Mouse (Mus musculus) embryonic facial prominence, embryonic 13.5 days (tissue): ENCODE data around the gene Il1rl1. TPM values are rescaled to one million over a fixed set of nuclear protein-coding genes. Genes with fewer than 3 reads are reported as not detected.
A peak's percentile ranks its signal among the peaks of the same experiment; 100 is the strongest.

Experiments
- ATAC-seq: fragments of 200-750 bp; cut with Nextera tagmentation; 2 replicates; pipeline ENCODE4 v1.8.0; 2017; ENCODE audit warnings: low read depth; ENCODE audit not compliant: insufficient number of reproducible peaks, insufficient read depth, low FRiP score, low TSS enrichment
- H3K27ac ChIP-seq: fragments of 300-500 bp; sonication (generic); 2 replicates; pipeline ENCODE4 v1.5.1; 2015; ENCODE audit warnings: moderate library complexity, mild to moderate bottlenecking, inconsistent platforms
- H3K27me3 ChIP-seq: fragments of 300-500 bp; sonication (generic); 2 replicates; pipeline ENCODE4 v1.6.1; 2015; ENCODE audit warnings: mild to moderate bottlenecking, inconsistent platforms
- H3K36me3 ChIP-seq: fragments of 300-500 bp; sonication (generic); 2 replicates; pipeline ENCODE4 v1.6.1; 2015; ENCODE audit warnings: mild to moderate bottlenecking, inconsistent platforms
- H3K4me1 ChIP-seq: fragments of 300-500 bp; sonication (generic); 2 replicates; pipeline ENCODE4 v1.6.1; 2015; ENCODE audit warnings: inconsistent platforms
- H3K4me2 ChIP-seq: fragments of 300-500 bp; sonication (generic); 2 replicates; pipeline ENCODE4 v1.6.1; 2015; ENCODE audit warnings: moderate library complexity, mild to moderate bottlenecking, inconsistent platforms
- H3K4me3 ChIP-seq: fragments of 300-500 bp; sonication (generic); 2 replicates; pipeline ENCODE4 v1.5.1; 2015; ENCODE audit warnings: mild to moderate bottlenecking, inconsistent platforms
- H3K9ac ChIP-seq: fragments of 300-500 bp; sonication (generic); 2 replicates; pipeline ENCODE4 v1.6.1; 2015; ENCODE audit warnings: mild to moderate bottlenecking, inconsistent platforms
- H3K9me3 ChIP-seq: fragments of 300-500 bp; sonication (generic); 2 replicates; pipeline ENCODE4 v1.6.1; 2016; ENCODE audit warnings: inconsistent platforms
- WGBS: fragments of 180-500 bp; shearing (Covaris S2); methylation state at CpG from one replicate; pipeline ENCODE4 v1.1.7; 2015; ENCODE audit warnings: mixed read lengths; 5-methylcytosine and 5-hydroxymethylcytosine counted together
- polyA plus RNA-seq: library from polyadenylated mRNA; unstranded; fragments of >200 nt; fragmentation: Nextera tagmentation; extraction: Ambion mirVana; gene quantifications from 2 replicates; pipeline ENCODE4 v1.2.1, GENCODE M21; 2015

The Il1rl1 gene
- polyA plus RNA-seq, 1 experiment from 2014 or later: 0.73 TPM

DNA sequence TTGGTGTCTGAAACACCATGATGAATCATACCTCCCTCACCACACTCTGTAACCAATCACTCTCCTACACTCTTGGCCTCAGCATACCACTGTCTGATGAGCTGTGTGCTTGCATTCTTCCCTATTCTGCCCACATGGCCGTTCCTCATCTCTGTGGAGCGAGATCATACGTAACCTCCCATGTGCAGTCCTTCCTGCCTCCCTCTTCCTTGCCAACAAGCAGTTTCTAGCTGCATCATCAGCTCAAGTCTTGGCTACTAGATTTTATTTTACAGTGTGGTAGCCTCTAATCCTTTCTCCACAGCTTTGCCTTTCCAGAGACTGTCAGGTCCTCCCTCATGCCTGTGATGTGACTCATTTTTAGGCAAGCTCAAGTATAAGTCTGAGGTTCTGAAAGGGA is 15.4 kb downstream of the Il1rl1 start:
- no peaks in the 10 kb centered on the region for H3K36me3 ChIP-seq
- H3K4me1 ChIP-seq: peaks cover 2% of the 10 kb centered on the region; the same call in 1 of the 2 replicates
- H3K9ac ChIP-seq: no peak overlapping the region
- no peaks in the 10 kb centered on the region for H3K27me3 ChIP-seq
- no peaks in the 10 kb centered on the region for H3K9me3 ChIP-seq
- no peak overlapping the region for H3K4me2 ChIP-seq
- no peak overlapping the region for H3K4me3 ChIP-seq
- 90% methylated on average over 3 of the region's 3 CpGs for WGBS
- H3K27ac ChIP-seq: no peak overlapping the region
- ATAC-seq: no peak

DNA sequence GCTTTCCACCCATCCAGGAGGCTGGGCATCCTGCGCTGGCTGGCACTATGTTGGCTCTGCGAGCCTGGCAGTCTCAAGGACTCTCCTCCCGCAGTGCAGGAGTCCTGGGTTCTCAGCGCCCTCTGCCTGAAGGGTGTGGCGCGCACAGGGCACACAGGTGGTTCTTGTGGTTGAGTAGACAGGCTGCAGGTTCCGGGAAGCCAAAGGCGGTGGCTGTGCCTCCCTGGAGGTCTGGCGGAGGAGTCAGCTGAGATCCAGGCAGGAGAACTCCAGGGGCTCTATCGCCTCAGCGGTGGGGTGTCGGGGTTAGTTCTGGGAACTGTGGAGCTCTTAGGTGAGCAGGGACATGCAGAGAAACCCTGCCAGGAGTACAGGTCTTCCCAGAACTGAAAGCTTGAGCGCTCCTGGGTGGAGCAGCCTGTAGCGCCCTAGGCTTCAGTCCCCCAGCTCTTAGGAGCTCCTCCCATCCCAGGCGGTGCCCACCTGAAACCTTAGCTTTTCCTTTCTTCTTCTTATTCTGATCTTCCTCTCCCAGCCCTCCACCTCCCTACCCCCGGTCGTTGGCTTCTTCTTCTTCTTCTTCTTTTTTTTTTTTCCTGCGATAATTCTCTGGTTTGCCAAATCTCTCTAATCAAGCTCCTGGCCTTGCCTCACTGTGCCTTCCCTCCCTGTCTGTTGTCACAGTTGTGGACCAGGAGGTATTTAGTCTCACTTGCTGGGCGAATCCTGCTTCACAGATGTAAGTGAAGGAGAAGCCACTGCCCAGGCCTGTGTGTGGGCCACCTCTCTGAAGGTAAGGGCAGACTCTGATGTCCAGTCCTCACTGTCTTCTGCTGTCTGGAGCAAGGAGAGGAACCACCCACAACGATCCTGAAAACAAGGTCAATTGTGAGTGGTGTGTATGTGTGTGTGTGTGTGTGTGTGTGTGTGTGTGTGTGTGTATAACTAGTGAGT is 36.4 kb downstream of the Il1rl1 start, which contains the start of gene Il18r1:
Il18r1 (plus strand) TSS at position 76 of the 954 bp plus-strand sequence.
- WGBS: 37% methylated on average over 20 of the region's 20 CpGs
- H3K27me3 ChIP-seq: no peaks in the 10 kb centered on the region; the same call in 1 of the 2 replicates
- no peak within 1 kb of the TSS for H3K27ac ChIP-seq
- H3K9me3 ChIP-seq: no peaks in the 10 kb centered on the region
- no peak for ATAC-seq
- no peaks in the 10 kb centered on the region for H3K36me3 ChIP-seq
- no peaks in the 10 kb centered on the region for H3K4me1 ChIP-seq
- 0 out of 2 replicates have a peak within 1 kb of the TSS, but pooled peaks have one; percentile 27 for H3K9ac ChIP-seq
- H3K4me3 ChIP-seq: no peak within 1 kb of the TSS
- peak within 1 kb of the TSS; percentile 36 for H3K4me2 ChIP-seq

DNA sequence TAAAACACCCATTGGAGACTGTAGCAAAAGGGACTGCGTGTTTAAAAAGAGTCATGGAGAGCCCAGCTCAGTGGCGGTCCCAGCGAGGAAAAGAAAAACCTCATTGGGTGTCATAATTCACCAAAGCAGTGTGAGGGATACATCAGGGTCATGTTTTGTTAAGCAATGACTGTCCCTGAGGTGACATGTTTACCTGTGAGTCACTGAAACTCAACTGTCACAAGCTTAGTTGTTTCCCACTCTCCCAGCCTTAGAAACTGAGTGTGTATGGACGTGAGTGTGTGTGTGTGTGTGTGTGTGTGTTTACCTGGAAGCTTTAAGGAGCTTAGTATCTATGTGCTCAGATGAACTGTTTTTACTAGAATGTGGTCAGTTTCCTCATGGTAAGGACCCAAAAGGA is 37.9 kb downstream of the Il1rl1 start:
- Histone ChIP-seq H3K9ac (no peak overlapping the region), H3K9me3 (no peaks in the 10 kb centered on the region), H3K36me3 (no peaks in the 10 kb centered on the region), H3K4me1 (no peaks in the 10 kb centered on the region), H3K27me3 (no peaks in the 10 kb centered on the region; the same call in 1 of the 2 replicates), H3K4me3 (no peak overlapping the region), H3K27ac (no peak overlapping the region), H3K4me2 (no peak overlapping the region)
- 93% methylated on average over 4 of the region's 4 CpGs for WGBS
- ATAC-seq: no peak

DNA sequence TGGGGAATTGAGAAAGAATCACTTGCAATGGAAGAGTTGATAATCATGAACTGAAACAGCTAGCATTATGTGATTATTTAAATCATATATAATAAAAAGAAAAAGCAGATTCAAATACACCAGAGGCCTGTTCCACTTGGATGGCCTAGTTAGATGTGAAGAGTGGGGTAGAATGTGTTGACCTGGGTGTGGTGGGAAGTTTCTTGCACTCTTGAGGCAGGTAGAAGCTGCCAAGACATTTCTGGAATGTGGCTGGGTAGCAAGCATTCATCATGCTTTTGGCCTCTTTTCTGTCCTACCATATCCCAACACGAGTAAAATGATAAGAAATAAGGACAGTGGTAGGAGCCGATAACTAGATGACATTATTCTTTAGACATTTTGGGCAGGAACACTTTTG is 39.4 kb downstream of the Il1rl1 start:
- no peak for ATAC-seq
- Histone ChIP-seq H3K4me2 (no peak overlapping the region), H3K9me3 (no peaks in the 10 kb centered on the region), H3K36me3 (no peaks in the 10 kb centered on the region), H3K9ac (no peak overlapping the region), H3K27me3 (no peaks in the 10 kb centered on the region; the same call in 1 of the 2 replicates), H3K4me3 (no peak overlapping the region), H3K27ac (no peak overlapping the region), H3K4me1 (no peaks in the 10 kb centered on the region)
- 78% methylated on average over 2 of the region's 2 CpGs for WGBS

DNA sequence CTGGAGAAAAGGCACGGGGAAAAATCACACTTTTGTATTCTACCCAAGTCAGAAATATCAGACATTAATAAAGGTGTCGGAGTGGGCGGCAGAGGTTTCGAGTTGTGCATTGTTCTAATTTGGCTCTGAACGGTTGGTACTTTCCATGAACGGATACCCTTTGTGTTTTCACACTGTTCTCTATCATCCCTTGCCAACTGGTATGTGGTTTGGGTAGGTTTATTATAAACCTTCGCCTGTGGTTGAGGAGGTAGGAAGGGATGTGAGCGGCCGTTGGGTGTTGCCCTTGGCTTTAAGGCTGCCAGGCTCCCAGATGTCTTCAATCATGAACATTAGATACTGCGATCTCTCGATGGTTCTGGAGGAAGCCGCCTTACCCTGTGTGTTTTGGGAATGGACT is 40.5 kb downstream of the Il1rl1 start:
- H3K4me2 ChIP-seq: no peak overlapping the region
- H3K27me3 ChIP-seq: no peaks in the 10 kb centered on the region; the same call in 1 of the 2 replicates
- no peaks in the 10 kb centered on the region for H3K36me3 ChIP-seq
- ATAC-seq: no peak
- no peaks in the 10 kb centered on the region for H3K4me1 ChIP-seq
- no peak overlapping the region for H3K27ac ChIP-seq
- 76% methylated on average over 12 of the region's 12 CpGs for WGBS
- H3K9ac ChIP-seq: no peak overlapping the region
- H3K9me3 ChIP-seq: no peaks in the 10 kb centered on the region
- no peak overlapping the region for H3K4me3 ChIP-seq

DNA sequence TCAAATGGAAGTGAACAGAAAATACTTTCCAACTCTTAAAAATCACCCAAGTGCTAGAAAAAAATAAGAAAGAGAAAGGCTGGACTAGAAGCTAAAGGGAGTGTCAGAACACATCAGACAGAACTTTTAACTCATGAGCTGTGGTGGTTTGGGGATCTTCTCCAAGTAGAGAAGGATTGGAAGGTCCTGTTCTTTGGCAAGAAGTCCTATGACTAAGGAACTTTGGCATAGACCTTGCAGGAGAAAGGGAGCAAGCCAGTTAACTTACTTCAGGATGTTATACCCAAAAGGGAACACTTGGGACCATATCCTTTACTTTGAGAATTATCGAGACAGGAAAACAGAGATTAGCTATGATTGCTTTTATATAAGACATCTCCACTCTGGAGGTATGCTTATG is 43.0 kb downstream of the Il1rl1 start:
- no peaks in the 10 kb centered on the region for H3K27me3 ChIP-seq
- no peaks in the 10 kb centered on the region for H3K36me3 ChIP-seq
- no peaks in the 10 kb centered on the region for H3K4me1 ChIP-seq
- WGBS: 82% methylated on average over 1 of the region's 1 CpGs
- H3K4me3 ChIP-seq: no peak overlapping the region
- no peak overlapping the region for H3K27ac ChIP-seq
- H3K9ac ChIP-seq: no peak overlapping the region
- no peak for ATAC-seq
- H3K4me2 ChIP-seq: no peak overlapping the region
- H3K9me3 ChIP-seq: no peaks in the 10 kb centered on the region

DNA sequence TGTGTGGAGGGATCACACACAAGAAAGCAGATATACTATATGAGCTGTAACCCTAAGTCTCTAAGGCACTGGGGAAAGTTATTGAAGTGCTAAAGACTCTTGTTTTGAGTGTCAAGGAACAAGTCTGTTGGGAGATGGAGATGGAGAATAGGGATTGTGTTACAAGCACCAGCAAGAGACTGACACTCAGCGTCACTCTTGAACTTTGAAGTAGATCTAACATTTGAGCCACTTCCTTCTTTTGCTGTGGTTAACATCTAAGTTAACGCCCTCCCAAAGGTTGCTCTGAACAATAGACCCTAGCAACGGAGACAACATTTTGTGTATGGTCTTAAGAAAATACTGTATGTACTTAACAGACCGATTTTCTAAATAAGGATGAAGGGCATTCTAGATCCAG is 44.3 kb downstream of the Il1rl1 start:
- WGBS: 88% methylated on average over 4 of the region's 4 CpGs

DNA sequence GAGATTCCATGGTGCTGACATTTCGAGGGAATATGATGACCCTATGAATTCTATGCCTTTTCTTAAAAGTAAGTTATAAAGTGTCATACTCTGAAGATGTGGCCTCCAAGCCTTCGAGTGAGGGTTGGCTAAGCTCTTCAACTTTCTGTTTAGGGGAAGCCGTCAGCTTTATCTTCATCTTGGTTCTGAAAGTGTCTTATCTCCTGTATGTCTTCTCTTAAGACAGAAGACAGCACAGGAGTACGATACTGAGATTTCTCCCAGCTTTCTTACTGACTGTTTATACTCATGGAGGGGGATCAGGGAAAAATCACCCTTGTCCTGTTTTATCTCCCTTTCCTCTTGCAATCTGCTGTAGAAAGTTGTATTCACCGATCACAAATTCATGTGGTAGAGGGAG is 45.0 kb downstream of the Il1rl1 start:
- Histone ChIP-seq H3K4me3 (no peak overlapping the region), H3K9ac (no peak overlapping the region), H3K36me3 (no peaks in the 10 kb centered on the region), H3K4me2 (no peak overlapping the region), H3K4me1 (no peaks in the 10 kb centered on the region), H3K27ac (no peak overlapping the region), H3K27me3 (no peaks in the 10 kb centered on the region), H3K9me3 (no peaks in the 10 kb centered on the region)
- 88% methylated on average over 5 of the region's 5 CpGs for WGBS
- ATAC-seq: no peak

More for the DNA sequence above, 44.3 kb downstream of the Il1rl1 start:
- no peak overlapping the region for H3K9ac ChIP-seq
- no peaks in the 10 kb centered on the region for H3K4me1 ChIP-seq
- no peak overlapping the region for H3K4me2 ChIP-seq
- no peaks in the 10 kb centered on the region for H3K9me3 ChIP-seq
- H3K27me3 ChIP-seq: no peaks in the 10 kb centered on the region
- no peak overlapping the region for H3K27ac ChIP-seq
- H3K36me3 ChIP-seq: no peaks in the 10 kb centered on the region
- H3K4me3 ChIP-seq: no peak overlapping the region
- ATAC-seq: no peak

- Histone ChIP-seq H3K27ac (no peak overlapping the region), H3K4me3 (no peak overlapping the region), H3K9me3 (no peaks in the 10 kb centered on the region), H3K4me1 (no peaks in the 10 kb centered on the region), H3K9ac (no peak overlapping the region), H3K4me2 (no peak overlapping the region), H3K36me3 (no peaks in the 10 kb centered on the region), H3K27me3 (no peaks in the 10 kb centered on the region)
- no peak for ATAC-seq
- WGBS: 58% methylated on average over 3 of the region's 3 CpGs
Observed at GRCm38 (mm10) chr1:40475697-40476096, 46.3 kb downstream of the Il1rl1 start.

DNA sequence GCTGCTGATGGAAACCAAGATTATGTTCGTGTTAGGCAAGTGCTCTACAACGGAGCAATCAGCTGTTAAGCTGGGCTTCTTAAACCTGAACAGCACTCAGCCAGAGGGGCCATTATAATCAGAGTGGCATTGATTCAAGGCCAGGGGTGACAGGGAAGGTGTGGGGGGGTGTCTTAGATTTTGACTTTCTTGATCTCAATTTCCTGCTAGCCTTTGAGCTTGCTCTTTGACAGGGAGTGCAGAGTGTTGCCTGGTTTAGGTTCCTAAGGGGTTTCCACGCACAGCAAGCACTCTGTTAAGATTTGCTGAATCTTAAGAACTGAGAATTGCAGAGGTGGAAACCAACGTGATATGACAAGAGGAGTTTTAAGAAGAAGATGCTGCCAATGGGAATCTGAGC is 47.4 kb downstream of the Il1rl1 start:
- Histone ChIP-seq H3K4me3 (no peak overlapping the region), H3K36me3 (no peaks in the 10 kb centered on the region), H3K27ac (no peak overlapping the region), H3K4me2 (no peak overlapping the region), H3K9me3 (no peaks in the 10 kb centered on the region), H3K27me3 (no peaks in the 10 kb centered on the region), H3K9ac (no peak overlapping the region), H3K4me1 (no peaks in the 10 kb centered on the region)
- 62% methylated on average over 4 of the region's 4 CpGs for WGBS
- no peak for ATAC-seq

- H3K9me3 ChIP-seq: no peaks in the 10 kb centered on the region
- no peak for ATAC-seq
- 76% methylated on average over 6 of the region's 6 CpGs for whole genome bisulfite sequencing
Observed at GRCm38 (mm10) chr1:40479505-40479923, 50.1 kb downstream of the Il1rl1 start.

DNA sequence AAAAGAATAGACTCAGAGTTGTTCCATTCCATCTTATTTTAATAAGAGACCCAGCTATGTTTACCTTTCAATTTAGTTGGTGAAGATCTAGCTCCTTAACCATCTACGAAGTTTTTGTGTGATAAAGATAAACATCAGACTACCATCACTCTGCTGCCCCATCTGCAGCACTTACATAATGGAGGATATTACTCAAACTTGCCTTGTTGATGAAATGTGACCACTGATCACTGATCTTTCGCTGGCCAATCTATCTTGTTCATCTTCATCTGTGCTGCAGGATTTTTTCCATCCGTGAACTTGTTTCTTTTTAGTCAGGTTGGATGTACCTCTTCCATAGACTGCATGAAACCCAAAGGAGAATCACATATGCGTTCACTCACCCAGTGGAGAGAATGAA is 65.2 kb downstream of the Il1rl1 start:
- H3K36me3 ChIP-seq: no peaks in the 10 kb centered on the region
- 89% methylated on average over 4 of the region's 4 CpGs for WGBS
- H3K9ac ChIP-seq: no peak overlapping the region
- no peak overlapping the region for H3K4me3 ChIP-seq
- H3K27me3 ChIP-seq: no peaks in the 10 kb centered on the region
- no peaks in the 10 kb centered on the region for H3K4me1 ChIP-seq
- no peaks in the 10 kb centered on the region for H3K9me3 ChIP-seq
- no peak for ATAC-seq
- no peak overlapping the region for H3K4me2 ChIP-seq
- no peak overlapping the region for H3K27ac ChIP-seq

More at GRCm38 (mm10) chr1:40479505-40479923, 50.1 kb downstream of the Il1rl1 start:
- Histone ChIP-seq H3K27me3 (no peaks in the 10 kb centered on the region), H3K4me2 (no peak overlapping the region), H3K4me3 (no peak overlapping the region), H3K36me3 (no peaks in the 10 kb centered on the region), H3K9ac (no peak overlapping the region), H3K4me1 (no peaks in the 10 kb centered on the region), H3K27ac (no peak overlapping the region)
